In genomic region chr12:86881809-86882278, GRCm38 (mm10) we compare ENCODE assay signal across 8 mouse cellular contexts. TPM values are rescaled to one million over a fixed set of nuclear protein-coding genes. Genes with fewer than 3 reads are reported as not detected.
DNase-seq lines count a peak whose midpoint lies in the region; ATAC-seq and TF ChIP-seq lines count a peak whose summit lies in the region.

No protein-coding gene starts in this region.

- peak overlapping the region; percentile 100 for H3K27ac ChIP-seq in gastrocnemius, adult 2 months
- H3K27ac ChIP-seq in heart, embryonic 13.5 days (replicated peaks) = peak overlapping the region; percentile 100
- peak overlapping the region; percentile 99 for H3K27ac ChIP-seq in limb, embryonic 15.5 days
- no peak overlapping the region for H3K27ac ChIP-seq in stomach, embryonic 15.5 days

- peak overlapping the region; percentile 100 for H3K9ac ChIP-seq in heart, embryonic 13.5 days
- H3K9ac ChIP-seq in limb, embryonic 15.5 days = peak overlapping the region; percentile 78
- H3K9ac ChIP-seq in stomach, embryonic 15.5 days = peak overlapping the region; percentile 96; the same call in 1 of the 2 replicates

- no peak for TF ChIP-seq CTCF in gastrocnemius, adult 2 months (IDR thresholded peaks at IDR 0.05)
- TF ChIP-seq CTCF in G1E (IDR thresholded peaks at IDR 0.05; ENCODE audit: low read depth, low read length) = no peak

- ATAC-seq in G1E (ENCODE audit: extremely low read depth, insufficient number of reproducible peaks, low FRiP score, poor library complexity, severe bottlenecking) = no peak
- no peak for ATAC-seq in heart, embryonic 13.5 days (ENCODE audit: extremely low read depth, insufficient number of reproducible peaks, low FRiP score, low TSS enrichment)
- ATAC-seq in limb, embryonic 15.5 days (ENCODE audit: insufficient number of reproducible peaks, low FRiP score, low TSS enrichment, low read depth) = no peak
- no peak for ATAC-seq in stomach, embryonic 15.5 days (ENCODE audit: insufficient read depth, low FRiP score, low read depth)
- no peak for ATAC-seq in cerebellum, adult (ENCODE audit: insufficient number of reproducible peaks, low FRiP score, low TSS enrichment)

- 4% methylated on average over 33 of the region's 33 CpGs for WGBS in heart, embryonic 13.5 days
- WGBS in limb, embryonic 15.5 days = 10% methylated on average over 33 of the region's 33 CpGs
- 11% methylated on average over 33 of the region's 33 CpGs for WGBS in stomach, embryonic 15.5 days

- peaks cover 19% of the 10 kb centered on the region for H3K36me3 ChIP-seq in G1E (replicated peaks)
- H3K36me3 ChIP-seq in heart, embryonic 13.5 days = peaks cover 19% of the 10 kb centered on the region
- 0 out of 2 replicates have a peak, but pooled peaks cover 2% of the 10 kb centered on the region for H3K36me3 ChIP-seq in limb, embryonic 15.5 days
- H3K36me3 ChIP-seq in stomach, embryonic 15.5 days = no peaks in the 10 kb centered on the region

- intact Hi-C loops in gastrocnemius, adult 2 months (cut with DNase I) = loop anchor here (2.0 kb wide), 1 partner anchor 47 kb away; no protein-coding TSS in a partner anchor
- intact Hi-C loops in left cerebral cortex, postnatal 14 days (cut with DNase I) = loop anchor here (2.0 to 5.0 kb wide), 2 partner anchors 65 to 81 kb away; partner anchors contain the start of gene Cipc

- DNase-seq in gastrocnemius, adult 2 months = peak; percentile 40
- no peak for DNase-seq in gastrocnemius, postnatal 25 days
- DNase-seq in G1E (ENCODE audit: low spot score) = no peak
- no peak for DNase-seq in left cerebral cortex, postnatal 14 days (ENCODE audit: low spot score in 2 of 2)

- peaks cover 45% of the 10 kb centered on the region for H3K4me1 ChIP-seq in G1E (ENCODE audit: insufficient read depth, low read depth, low read length)
- H3K4me1 ChIP-seq in heart, embryonic 13.5 days = peaks cover 53% of the 10 kb centered on the region
- H3K4me1 ChIP-seq in limb, embryonic 15.5 days = peaks cover 53% of the 10 kb centered on the region
- H3K4me1 ChIP-seq in stomach, embryonic 15.5 days = peaks cover 43% of the 10 kb centered on the region

- H3K9me3 ChIP-seq in G1E (replicated peaks) = peaks cover 21% of the 10 kb centered on the region
- no peaks in the 10 kb centered on the region for H3K9me3 ChIP-seq in heart, embryonic 13.5 days
- H3K9me3 ChIP-seq in limb, embryonic 15.5 days = no peaks in the 10 kb centered on the region
- no peaks in the 10 kb centered on the region for H3K9me3 ChIP-seq in stomach, embryonic 15.5 days

- H3K4me3 ChIP-seq in gastrocnemius, adult 2 months = peak overlapping the region; percentile 99
- peak overlapping the region; percentile 21; the same call in 1 of the 2 replicates for H3K4me3 ChIP-seq in G1E (ENCODE audit: low read depth, low read length)
- peak overlapping the region; percentile 90 for H3K4me3 ChIP-seq in heart, embryonic 13.5 days
- peak overlapping the region; percentile 65 for H3K4me3 ChIP-seq in limb, embryonic 15.5 days
- peak overlapping the region; percentile 67 for H3K4me3 ChIP-seq in stomach, embryonic 15.5 days (replicated peaks)

- H3K4me2 ChIP-seq in heart, embryonic 13.5 days = peak overlapping the region; percentile 95
- H3K4me2 ChIP-seq in limb, embryonic 15.5 days = peak overlapping the region; percentile 77
- H3K4me2 ChIP-seq in stomach, embryonic 15.5 days = peak overlapping the region; percentile 92

- peaks cover 45% of the 10 kb centered on the region for H3K27me3 ChIP-seq in G1E (ENCODE audit: insufficient read depth, low read length)
- H3K27me3 ChIP-seq in heart, embryonic 13.5 days (replicated peaks) = no peaks in the 10 kb centered on the region
- no peaks in the 10 kb centered on the region for H3K27me3 ChIP-seq in limb, embryonic 15.5 days
- H3K27me3 ChIP-seq in stomach, embryonic 15.5 days (replicated peaks) = no peaks in the 10 kb centered on the region

RNA-seq across cellular contexts. Expression of gene Irf2bpl, which starts 2.8 kb away (rescaled TPM):
- 10 to 100 TPM; 21.5 to 28.2 TPM for total RNA-seq in gastrocnemius, adult 2 months (2021)
- total RNA-seq in gastrocnemius, postnatal 25 days (2021) = 10 to 100 TPM; 22.0 to 24.0 TPM
- 8.4 and 10.0 TPM in 2 replicates for total RNA-seq in G1E (2014; fragmentation: Nextera tagmentation)
- total RNA-seq in G1E (2017) = 8.5 and 11.0 TPM in 2 replicates
- polyA plus RNA-seq in G1E (2012) = 18.8 and 23.1 TPM in 2 replicates
- 32.7 and 34.1 TPM in 2 replicates for polyA plus RNA-seq in heart, embryonic 13.5 days (2015; fragmentation: Nextera tagmentation; extraction: Ambion mirVana)
- polyA plus RNA-seq in limb, embryonic 15.5 days (2015; fragmentation: Nextera tagmentation; extraction: Ambion mirVana) = 36.0 and 38.5 TPM in 2 replicates
- 28.4 and 29.3 TPM in 2 replicates for polyA plus RNA-seq in stomach, embryonic 15.5 days (2015; fragmentation: Nextera tagmentation; extraction: Ambion mirVana)
- 10 to 100 TPM; 74.0 to 78.2 TPM for total RNA-seq in left cerebral cortex, postnatal 14 days (2021)

Comparison
In these comparisons a context has a peak if more than half of its experiments do, and no peak if none do; other contexts are left out.
1. H3K4me3 ChIP-seq: peak in every context shown above with its lines; median percentile 99 in gastrocnemius, adult 2 months; 90 in heart, embryonic 13.5 days; 67 in stomach, embryonic 15.5 days; 65 in limb, embryonic 15.5 days; 21 in G1E.